27 mouse cellular contexts compared by ENCODE assay signal in genomic region chr7:28677624-28678023, GRCm38 (mm10). TPM values are rescaled to one million over a fixed set of nuclear protein-coding genes. Genes with fewer than 3 reads are reported as not detected.
DNase-seq lines count a peak whose midpoint lies in the region; ATAC-seq and TF ChIP-seq lines count a peak whose summit lies in the region.
"Had no signal": no experiment of that assay in that cellular context is flagged by ENCODE, and none has a peak within 500 bp of the region (broad histone marks: within the 10 kb centered on the region; RNA-seq: fewer than 3 reads in every experiment).

No protein-coding gene starts in this region.

- no peak overlapping the region for H3K9ac ChIP-seq in ES-E14 (ENCODE audit: insufficient read depth, low read depth, low read length, poor library complexity, severe bottlenecking)
- H3K9ac ChIP-seq in liver, embryonic 12.5 days: no peak overlapping the region
- H3K9ac ChIP-seq: embryonic facial prominence, embryonic 12.5 days; forebrain, embryonic 13.5 days; forebrain, embryonic 15.5 days; forebrain, postnatal 0 days had no signal

- peaks cover 2% of the 10 kb centered on the region; the same call in 1 of the 2 replicates for H3K4me1 ChIP-seq in spleen, adult 2 months (ENCODE audit: control insufficient read depth, insufficient read depth, insufficient read length)
- H3K4me1 ChIP-seq in E14TG2a.4 (replicated peaks; ENCODE audit: low read depth, low read length) (peaks cover 78% of the 10 kb centered on the region), ES-E14 (ENCODE audit: control insufficient read depth in 2 of 2, insufficient read depth in 2 of 2, low read length in 2 of 2, poor library complexity in 1 of 2) (peaks cover 6 to 21% of the 10 kb centered on the region in 2 experiments)
- no peaks in the 10 kb centered on the region for H3K4me1 ChIP-seq in liver, embryonic 12.5 days
- H3K4me1 ChIP-seq: embryonic facial prominence, embryonic 10.5 days; embryonic facial prominence, embryonic 12.5 days; forebrain, embryonic 13.5 days; forebrain, embryonic 15.5 days had no signal

- TF ChIP-seq POLR2A in spleen, adult 2 months (IDR thresholded peaks at IDR 0.05; ENCODE audit: low read depth, low read length): no peak

- H3K4me2 ChIP-seq in liver, embryonic 12.5 days: no peak overlapping the region
- H3K4me2 ChIP-seq: embryonic facial prominence, embryonic 12.5 days; forebrain, embryonic 13.5 days; forebrain, embryonic 15.5 days had no signal

- peak overlapping the region; percentile 55; the same call in 1 of the 2 replicates for H3K27ac ChIP-seq in spleen, adult 2 months (ENCODE audit: insufficient read depth, low read length)
- H3K27ac ChIP-seq in ES-E14 (ENCODE audit: insufficient read depth, low read depth, low read length, poor library complexity, severe bottlenecking): peak overlapping the region; percentile 88
- no peak overlapping the region for H3K27ac ChIP-seq in liver, embryonic 12.5 days
- H3K27ac ChIP-seq: embryonic facial prominence, embryonic 10.5 days; embryonic facial prominence, embryonic 12.5 days; forebrain, embryonic 13.5 days; forebrain, embryonic 15.5 days had no signal

- in situ Hi-C loops in ES-E14 (cut with MboI; ENCODE audit: low sequenced_read_pairs in 2 of 2, unreplicated experiment in 2 of 2): no loop called here

- H3K27me3 ChIP-seq in spleen, adult 2 months (ENCODE audit: control insufficient read depth, insufficient read depth, low read length): no peaks in the 10 kb centered on the region
- no peaks in the 10 kb centered on the region for H3K27me3 ChIP-seq in E14TG2a.4 (ENCODE audit: insufficient read depth, low read length)
- H3K27me3 ChIP-seq in liver, embryonic 12.5 days (replicated peaks): peaks cover 5% of the 10 kb centered on the region; the same call in 1 of the 2 replicates
- H3K27me3 ChIP-seq: CH12.LX; embryonic facial prominence, embryonic 12.5 days; forebrain, embryonic 13.5 days; forebrain, embryonic 15.5 days had no signal

- no peaks in the 10 kb centered on the region for H3K36me3 ChIP-seq in spleen, adult 2 months (ENCODE audit: control insufficient read depth, insufficient read depth, low read length)
- H3K36me3 ChIP-seq in E14TG2a.4 (ENCODE audit: insufficient read depth, low read length) (no peaks in the 10 kb centered on the region), ES-E14 (ENCODE audit: control insufficient read depth, insufficient read depth, low read length, poor library complexity, severe bottlenecking) (no peaks in the 10 kb centered on the region)
- no peaks in the 10 kb centered on the region for H3K36me3 ChIP-seq in liver, embryonic 12.5 days
- H3K36me3 ChIP-seq: embryonic facial prominence, embryonic 10.5 days; embryonic facial prominence, embryonic 12.5 days; forebrain, embryonic 15.5 days had no signal

- DNase-seq in spleen, adult 2 months (ENCODE audit: low read depth in 1 of 2, low spot score in 2 of 2): no peak
- DNase-seq in spleen, adult 18-20 months: no peak
- DNase-seq in ES-E14 (ENCODE audit: low read depth, low spot score) (no peak), ZHBTc4 (ENCODE audit: low read depth, low spot score) (peak; percentile 55)
- no peak for DNase-seq in natural killer cell, adult 2 months (ENCODE audit: low spot score in 2 of 2)
- no peak for DNase-seq in layer of hippocampus, postnatal 14 days (ENCODE audit: low spot score in 2 of 2)
- DNase-seq: adrenal gland, adult 2 months; adrenal gland, postnatal 10 days; adrenal gland, postnatal 25 days; B cell, adult 2 months; cerebellum, adult 11-12 months; cerebellum, adult 2 months; cerebellum, adult 9-10 months; cerebellum, postnatal 10 days; cerebellum, postnatal 25 days; forebrain, postnatal 0 days had no signal

- H3K4me3 ChIP-seq in spleen, adult 2 months (ENCODE audit: extremely low read depth, insufficient read depth, insufficient read length): no peak overlapping the region
- H3K4me3 ChIP-seq in E14TG2a.4 (replicated peaks; ENCODE audit: low read length) (peak overlapping the region; percentile 17; the same call in 1 of the 2 replicates), ES-E14 (ENCODE audit: insufficient read depth in 1 of 2, low read depth in 1 of 2, low read length in 2 of 2, poor library complexity in 1 of 2, severe bottlenecking in 1 of 2) (no peak overlapping the region)
- no peak overlapping the region for H3K4me3 ChIP-seq in liver, embryonic 12.5 days
- H3K4me3 ChIP-seq: embryonic facial prominence, embryonic 10.5 days; embryonic facial prominence, embryonic 12.5 days; forebrain, embryonic 13.5 days; forebrain, embryonic 15.5 days had no signal

- 90% methylated on average over 8 of the region's 8 CpGs for WGBS in spleen, adult 2 months
- 72% methylated on average over 8 of the region's 8 CpGs for WGBS in liver, embryonic 12.5 days (ENCODE audit: insufficient replicate concordance)

- no peaks in the 10 kb centered on the region for H3K9me3 ChIP-seq in E14TG2a.4 (ENCODE audit: low read length)
- no peaks in the 10 kb centered on the region for H3K9me3 ChIP-seq in ES-E14 (ENCODE audit: control insufficient read depth, insufficient read depth, low read depth, low read length)
- H3K9me3 ChIP-seq in liver, embryonic 12.5 days (replicated peaks): no peaks in the 10 kb centered on the region
- H3K9me3 ChIP-seq: embryonic facial prominence, embryonic 10.5 days; embryonic facial prominence, embryonic 12.5 days; forebrain, embryonic 13.5 days; forebrain, embryonic 15.5 days had no signal

- no peak for TF ChIP-seq CTCF in spleen, adult 2 months (IDR thresholded peaks at IDR 0.05; ENCODE audit: extremely low read depth, insufficient read depth, insufficient read length, insufficient replicate concordance)
- no peak for TF ChIP-seq CTCF in E14TG2a.4 (conservative IDR thresholded peaks at IDR 0.05; ENCODE audit: low read length)

- no peak for ATAC-seq in liver, embryonic 12.5 days
- ATAC-seq: forebrain, embryonic 13.5 days; forebrain, embryonic 15.5 days; forebrain, postnatal 0 days had no signal

TF ChIP-seq in ES-E14, 5 proteins besides CTCF, POLR2A, EP300 and RAD21:
- no peak for TF ChIP-seq CHD2 (IDR thresholded peaks at IDR 0.05; ENCODE audit: low read depth, low read length)

RNA-seq across cellular contexts. Expression of gene Fbxo27, which starts 15.0 kb away (rescaled TPM):
- polyA plus RNA-seq in spleen, adult 2 months (2012; rRNA removed): 3.7 and 4.7 TPM in 2 replicates
- 5.8 and 5.9 TPM in 2 replicates for total RNA-seq in ES-E14 (2012; rRNA removed)
- 0.28 and 0.48 TPM in 2 replicates for polyA plus RNA-seq in liver, embryonic 12.5 days (2016; fragmentation: Nextera tagmentation; extraction: Ambion mirVana)
- total RNA-seq in layer of hippocampus, postnatal 14 days (2021): 10 to 100 TPM; 14.5 to 15.7 TPM
- total RNA-seq: CH12.LX, MEL had no signal

RNA-seq across cellular contexts. Expression of gene Fbxo17, which starts 39.0 kb away (rescaled TPM):
- 5.9 and 7.6 TPM in 2 replicates for polyA plus RNA-seq in spleen, adult 2 months (2012; rRNA removed)
- total RNA-seq in ES-E14 (2012; rRNA removed): 5.9 and 6.6 TPM in 2 replicates
- polyA plus RNA-seq in liver, embryonic 12.5 days (2016; fragmentation: Nextera tagmentation; extraction: Ambion mirVana): 1.7 and 1.9 TPM in 2 replicates
- total RNA-seq in layer of hippocampus, postnatal 14 days (2021): under 1 TPM; 0.88 to 0.97 TPM
- total RNA-seq: MEL had no signal

RNA-seq across cellular contexts. Expression of gene Acp7, which starts 46.5 kb away (rescaled TPM):
- polyA plus RNA-seq in spleen, adult 2 months (2012; rRNA removed): not detected in 2 replicates
- total RNA-seq in ES-E14 (2012; rRNA removed): 1.6 and 2.5 TPM in 2 replicates
- polyA plus RNA-seq in liver, embryonic 12.5 days (2016; fragmentation: Nextera tagmentation; extraction: Ambion mirVana): not detected in 2 replicates
- 1 to 10 TPM; 1.0 to 1.9 TPM for total RNA-seq in layer of hippocampus, postnatal 14 days (2021)
- total RNA-seq: adrenal gland, adult 2 months; adrenal gland, postnatal 10 days; adrenal gland, postnatal 25 days; adrenal gland, postnatal 4 days; CH12.LX; MEL had no signal
- polyA plus RNA-seq: adrenal gland, adult 2 months; CD4-positive, CD25-positive, alpha-beta regulatory T cell, adult 4 months; embryonic facial prominence, embryonic 10.5 days; forebrain, embryonic 11.5 days; forebrain, embryonic 13.5 days; forebrain, embryonic 15.5 days had no signal
